Mouse (Mus musculus) MEL (cell line): ENCODE results near the gene Gstm2.

ENCODE experiments used
- CHD1 ChIP-seq: IDR thresholded peaks from 2 replicates; pipeline ENCODE4 v1.6.1; 2012; ENCODE audit warnings: low read depth, mild to moderate bottlenecking, inconsistent platforms, low read length, improper control_type of control experiment
- CHD2 ChIP-seq: IDR thresholded peaks from 2 replicates; pipeline ENCODE4 v1.6.1; 2011; ENCODE audit warnings: low read length, improper control_type of control experiment
- CTCF ChIP-seq, 3 experiments: IDR thresholded peaks in 2 of 3; conservative IDR thresholded peaks in 1 of 3; 2 replicates each; pipeline ENCODE4 v1.5.1; 2011 to 2012; ENCODE audit warnings: low read length in 3 of 3, low read depth in 2 of 3, mild to moderate bottlenecking in 2 of 3, improper control_type of control experiment in 1 of 3, inconsistent platforms in 1 of 3, mixed read lengths in 1 of 3, moderate library complexity in 1 of 3; ENCODE audit not compliant: control insufficient read depth in 1 of 3, insufficient read depth in 1 of 3, poor library complexity in 1 of 3, severe bottlenecking in 1 of 3
- E2F4 ChIP-seq: IDR thresholded peaks from 2 replicates; pipeline ENCODE4 v1.6.1; 2011; ENCODE audit warnings: low read depth, low read length, improper control_type of control experiment, borderline replicate concordance
- EP300 ChIP-seq, 2 experiments: IDR thresholded peaks; 2 replicates each; pipeline ENCODE4 v1.6.1; 2011; ENCODE audit warnings: improper control_type of control experiment in 2 of 2, low read length in 2 of 2, low read depth in 1 of 2, mild to moderate bottlenecking in 1 of 2
- GATA1 ChIP-seq: IDR thresholded peaks from 2 replicates; pipeline ENCODE4 v1.6.1; 2011; ENCODE audit warnings: low read depth, low read length, improper control_type of control experiment
- MEF2A ChIP-seq: IDR thresholded peaks from 2 replicates; pipeline ENCODE4 v1.6.1; 2014; ENCODE audit warnings: low read depth, mild to moderate bottlenecking, inconsistent platforms, low read length, improper control_type of control experiment; ENCODE audit not compliant: poor library complexity, insufficient replicate concordance, severe bottlenecking; ENCODE audit errors: extremely low read depth
- RCOR1 ChIP-seq: IDR thresholded peaks from 2 replicates; pipeline ENCODE4 v1.6.1; 2012; ENCODE audit warnings: low read depth, mild to moderate bottlenecking, inconsistent platforms, low read length, improper control_type of control experiment
- SMC3 ChIP-seq: IDR thresholded peaks from 2 replicates; pipeline ENCODE4 v1.6.1; 2011; ENCODE audit warnings: low read depth, low read length, improper control_type of control experiment
- TBP ChIP-seq: IDR thresholded peaks from 2 replicates; pipeline ENCODE4 v1.8.0; 2011; ENCODE audit warnings: low read depth, low read length, improper control_type of control experiment
- USF1 ChIP-seq: IDR thresholded peaks from 2 replicates; pipeline ENCODE4 v1.6.1; 2014; ENCODE audit warnings: low read depth, mild to moderate bottlenecking, inconsistent platforms, low read length, improper control_type of control experiment, moderate library complexity
- ZC3H11A ChIP-seq: IDR thresholded peaks from 2 replicates; pipeline ENCODE4 v1.6.1; 2012; ENCODE audit warnings: low read depth, mild to moderate bottlenecking, inconsistent platforms, low read length, improper control_type of control experiment
- ZKSCAN1 ChIP-seq: IDR thresholded peaks from 2 replicates; pipeline ENCODE4 v1.6.1; 2012; ENCODE audit warnings: low read depth, mild to moderate bottlenecking, inconsistent platforms, low read length, improper control_type of control experiment, moderate library complexity

GRCm38 (mm10) chr3:108026597-108026996, 40.3 kb upstream of the Gstm2 start:
- no peak for TF ChIP-seq ZKSCAN1
- no peak for TF ChIP-seq SMC3
- no peak for TF ChIP-seq CTCF (IDR thresholded peaks at IDR 0.05 in 2 of 3, conservative IDR thresholded peaks at IDR 0.05 in 1 of 3; ENCODE audit: control insufficient read depth in 1 of 3, insufficient read depth in 1 of 3, low read depth in 2 of 3, low read length in 3 of 3, poor library complexity in 1 of 3, severe bottlenecking in 1 of 3)
- no peak for TF ChIP-seq GATA1
- TF ChIP-seq ZC3H11A: no peak
- no peak for TF ChIP-seq TBP
- no peak for TF ChIP-seq CHD1
- no peak for TF ChIP-seq RCOR1
- TF ChIP-seq EP300 (IDR thresholded peaks at IDR 0.05; ENCODE audit: low read depth in 1 of 2, low read length in 2 of 2): no peak
- no peak for TF ChIP-seq USF1
- TF ChIP-seq MEF2A: no peak
- TF ChIP-seq E2F4: no peak
- no peak for TF ChIP-seq CHD2
